Mouse (Mus musculus) Patski (cell line): Measurements from ENCODE around the gene Amdhd1. TPM values are rescaled to one million over a fixed set of nuclear protein-coding genes. Genes with fewer than 3 reads are reported as not detected.
"Not testable (repeated sequence)": the region's sequence is repeated elsewhere in the genome, so short reads cannot be mapped to it uniquely, and the experiment has no call there.

Source experiments
- ATAC-seq: fragments of 100-300 bp; one replicate; pipeline ENCODE4 v1.8.0; 2021
- CTCF ChIA-PET: fragments of 350-600 bp; sonication (Branson Sonifier 250); formaldehyde crosslinking; loops from one replicate; lab custom pipeline; 2022; ENCODE audit warnings: inconsistent platforms; lab: Charles Lee
- POLR2A ChIA-PET: fragments of 350-600 bp; sonication (Branson Sonifier 250); formaldehyde crosslinking; loops from one replicate; lab custom pipeline; 2022; ENCODE audit warnings: antibody characterized with exemption, inconsistent platforms; lab: Charles Lee
- DNase-seq: peaks from one replicate; pipeline ENCODE4 v3.0.0-alpha.2; 2011; ENCODE audit warnings: low read depth, low spot score
- H3K27me3 ChIP-seq: fragments of 371-371 bp; one replicate; pipeline ENCODE4 v1.5.1; 2021
- CTCF ChIP-seq: fragments of 100-300 bp; IDR thresholded peaks from one replicate; pipeline ENCODE4 v1.5.1; 2021
- in situ Hi-C: fragments of 300-500 bp; cut with MboI; formaldehyde crosslinking; loops from 3 replicates; pipeline ENCODE4 v1.11.1; 2018; ENCODE audit warnings: low pct_unique_long_range_greater_than_20kb, mixed read lengths
- polyA plus RNA-seq: library from polyadenylated mRNA; unstranded; gene quantifications from one replicate; pipeline ENCODE4 v1.2.3, GENCODE M21; 2021

Gene Amdhd1
- polyA plus RNA-seq, 1 experiment from 2014 or later: 0.09 TPM

GRCm38 (mm10) chr10:93567066-93567465 is 27.2 kb upstream of the Amdhd1 start:
- no peak for TF ChIP-seq CTCF
- ATAC-seq (no peak), DNase-seq (no peak)
- ChIA-PET POLR2A (no interaction called here), CTCF (interaction anchor here (2.2 kb wide), 1 partner anchor 18 kb away, joined by 6 read pairs; no protein-coding TSS in a partner anchor)
- in situ Hi-C loops: no loop called here
- no peaks in the 10 kb centered on the region for H3K27me3 ChIP-seq

- H3K27me3 ChIP-seq: no peaks in the 10 kb centered on the region
- ATAC-seq (no peak), DNase-seq (no peak)
- ChIA-PET POLR2A (no interaction called here), CTCF (interaction anchor here (1.0 kb wide), 1 partner anchor 21 kb away, joined by 3 read pairs; no protein-coding TSS in a partner anchor)
- TF ChIP-seq CTCF: no peak
- in situ Hi-C loops: no loop called here
Measured at GRCm38 (mm10) chr10:93564518-93565090, 24.8 kb upstream of the Amdhd1 start.

- no peak for ATAC-seq
- H3K27me3 ChIP-seq: no peaks in the 10 kb centered on the region
- no peak for DNase-seq
- POLR2A ChIA-PET: no interaction called here
- in situ Hi-C loops: loop anchor here (10.0 kb wide), 1 partner anchor 265 kb away; no protein-coding TSS in a partner anchor
- TF ChIP-seq CTCF: no peak
- CTCF ChIA-PET: interaction anchor here (1.7 to 1.8 kb wide), 2 partner anchors 11 kb away, joined by 4 to 7 read pairs; no protein-coding TSS in a partner anchor
Measured at GRCm38 (mm10) chr10:93559786-93560185, 20.0 kb upstream of the Amdhd1 start.

- POLR2A ChIA-PET, DNase-seq, ATAC-seq, H3K27me3 ChIP-seq: not testable (repeated sequence)
- CTCF ChIA-PET: interaction anchor here (1.7 kb wide), 1 partner anchor 13 kb away, joined by 4 read pairs; no protein-coding TSS in a partner anchor
- in situ Hi-C loops: loop anchor here (10.0 kb wide), 1 partner anchor 263 kb away; no protein-coding TSS in a partner anchor
Measured at GRCm38 (mm10) chr10:93557971-93558370, 18.1 kb upstream of the Amdhd1 start.

- in situ Hi-C loops: loop anchor here (10.0 kb wide), 1 partner anchor 258 kb away; no protein-coding TSS in a partner anchor
- no peak for ATAC-seq
- no peaks in the 10 kb centered on the region for H3K27me3 ChIP-seq
- ChIA-PET CTCF (no interaction called here), POLR2A (no interaction called here)
- no peak for DNase-seq
- no peak for TF ChIP-seq CTCF
Measured at GRCm38 (mm10) chr10:93552596-93552995, 12.8 kb upstream of the Amdhd1 start.

- no peak for TF ChIP-seq CTCF
- no peak for DNase-seq
- ChIA-PET CTCF (interaction anchor here (0.7 to 5.8 kb wide), 18 partner anchors 9 to 126 kb away, joined by 3 to 39 read pairs (median 6); partner anchors contain the start of genes Amdhd1 and Hal), POLR2A (interaction anchor here (0.6 kb wide), 1 partner anchor 163 kb away, joined by 4 read pairs; no protein-coding TSS in a partner anchor)
- ATAC-seq: no peak
- H3K27me3 ChIP-seq: no peaks in the 10 kb centered on the region
- in situ Hi-C loops: loop anchor here (5.0 to 10.0 kb wide), 4 partner anchors 73 to 495 kb away; no protein-coding TSS in a partner anchor
Measured at GRCm38 (mm10) chr10:93549821-93550220, 10.0 kb upstream of the Amdhd1 start.

GRCm38 (mm10) chr10:93548991-93549390 is 9.2 kb upstream of the Amdhd1 start:
- DNase-seq: no peak
- no peaks in the 10 kb centered on the region for H3K27me3 ChIP-seq
- POLR2A ChIA-PET: no interaction called here
- no peak for ATAC-seq
- in situ Hi-C loops: loop anchor here (5.0 to 10.0 kb wide), 3 partner anchors 72 to 494 kb away; no protein-coding TSS in a partner anchor
- CTCF ChIA-PET: interaction anchor here (0.6 to 5.8 kb wide), 24 partner anchors 8 to 125 kb away, joined by 3 to 39 read pairs (median 5); partner anchors contain the start of genes Amdhd1 and Hal
- TF ChIP-seq CTCF: peak; percentile 56

GRCm38 (mm10) chr10:93547741-93548270 is 8.0 kb upstream of the Amdhd1 start:
- ChIA-PET POLR2A (interaction anchor here (1.1 kb wide), 1 partner anchor 63 kb away, joined by 5 read pairs; no protein-coding TSS in a partner anchor), CTCF (interaction anchor here (1.3 to 5.8 kb wide), 5 partner anchors 27 to 62 kb away, joined by 3 to 39 read pairs (median 4); no protein-coding TSS in a partner anchor)
- in situ Hi-C loops: loop anchor here (5.0 to 10.0 kb wide), 3 partner anchors 71 to 493 kb away; no protein-coding TSS in a partner anchor
- no peak for TF ChIP-seq CTCF
- no peaks in the 10 kb centered on the region for H3K27me3 ChIP-seq
- DNase-seq: no peak
- ATAC-seq: no peak

- ATAC-seq (no peak), DNase-seq (no peak)
- no peak for TF ChIP-seq CTCF
- in situ Hi-C loops: loop anchor here (10.0 kb wide), 2 partner anchors 119 to 489 kb away; no protein-coding TSS in a partner anchor
- ChIA-PET CTCF (interaction anchor here (2.1 kb wide), 1 partner anchor 59 kb away, joined by 6 read pairs; no protein-coding TSS in a partner anchor), POLR2A (no interaction called here)
- no peaks in the 10 kb centered on the region for H3K27me3 ChIP-seq
Measured at GRCm38 (mm10) chr10:93544172-93544571, 4.3 kb upstream of the Amdhd1 start.

- POLR2A ChIA-PET: no interaction called here
- in situ Hi-C loops: loop anchor here (10.0 kb wide), 2 partner anchors 118 to 488 kb away; no protein-coding TSS in a partner anchor
- no peaks in the 10 kb centered on the region for H3K27me3 ChIP-seq
- CTCF ChIA-PET: interaction anchor here (2.1 kb wide), 1 partner anchor 58 kb away, joined by 6 read pairs; no protein-coding TSS in a partner anchor
- no peak for TF ChIP-seq CTCF
- no peak for ATAC-seq
- DNase-seq: no peak
Measured at GRCm38 (mm10) chr10:93543176-93543575, 3.3 kb upstream of the Amdhd1 start.
